Mouse (Mus musculus): ENCODE measurements at regions not wholly inside any gene's neighbourhood (a gene's known extent, or its start where the extent isn't known, plus 50 kb on each side); places are given as distances from the start of the nearest gene placed in this dataset.
"Not testable (repeated sequence)": the region's sequence is repeated elsewhere in the genome, so short reads cannot be mapped to it uniquely, and the experiment has no call there.

DNA sequence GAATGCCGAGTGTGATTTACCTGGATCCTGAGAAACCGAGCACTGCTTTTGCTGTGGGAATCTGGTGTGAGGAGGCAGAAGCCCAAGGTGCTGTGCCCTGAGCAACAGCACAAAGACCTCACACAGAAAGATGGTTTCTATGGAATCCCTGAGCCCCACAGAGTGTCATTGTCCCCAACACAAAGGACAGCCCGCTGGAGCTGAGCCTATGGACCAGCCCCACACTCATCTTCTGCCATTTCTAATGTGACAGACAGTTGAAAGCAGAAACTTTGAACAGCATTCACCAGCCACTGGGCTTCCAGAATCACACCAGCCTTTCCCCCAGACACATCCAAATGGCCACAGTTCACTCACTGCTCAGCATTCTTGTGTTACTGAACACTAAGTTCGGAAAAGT lies 171.5 kb upstream of the A430005L14Rik start:
- DNase-seq (ENCODE audit: low spot score in 2 of 2) = no peak
- intact Hi-C loops (cut with DNase I) = no loop called here

DNA sequence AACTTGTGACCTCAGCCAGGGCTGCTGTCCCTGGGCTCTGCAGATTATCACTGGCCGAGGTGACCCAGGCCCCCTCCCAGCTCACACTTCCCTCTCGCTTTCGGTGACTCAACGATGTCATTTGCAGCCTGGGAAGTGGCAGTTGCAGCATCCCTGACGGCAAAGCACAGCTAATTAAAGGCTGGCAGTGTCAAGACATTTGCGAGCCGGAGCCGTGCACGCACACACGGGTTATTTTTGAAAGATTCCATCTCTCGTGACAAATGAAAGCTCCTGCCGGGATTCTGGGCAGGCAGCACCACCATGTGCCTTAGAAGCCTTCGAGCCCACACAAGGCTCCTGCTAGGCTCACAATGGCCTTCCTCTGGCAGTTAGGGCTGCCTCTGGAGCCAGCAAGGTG lies 164.7 kb upstream of the A430005L14Rik start:
- intact Hi-C loops (cut with DNase I) = no loop called here
- DNase-seq (ENCODE audit: low spot score in 2 of 2) = peak in 1 of 2 experiments; percentile 18

DNA sequence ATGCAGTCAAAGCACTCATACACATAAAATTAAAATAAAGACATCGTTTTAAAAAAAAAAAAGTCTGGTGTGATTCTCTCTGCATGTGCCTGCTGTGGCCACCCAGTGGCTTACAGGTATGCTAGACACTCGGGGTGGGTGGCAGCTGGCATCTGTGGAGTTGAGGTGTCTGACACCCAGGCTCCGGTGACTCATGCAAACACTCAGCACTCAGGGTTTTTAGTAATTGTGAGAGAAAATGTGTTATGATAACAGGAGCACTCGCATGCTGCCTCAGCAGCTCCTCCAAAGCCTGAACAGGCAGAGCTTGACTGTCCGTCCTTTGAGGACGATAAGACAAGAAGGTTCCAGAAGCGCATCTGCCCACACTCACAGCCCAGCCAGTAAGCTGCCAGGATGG lies 159.0 kb upstream of the A430005L14Rik start:
- DNase-seq (ENCODE audit: low spot score in 2 of 2) = peak; percentile 16 to 35
- intact Hi-C loops (cut with DNase I) = no loop called here

DNA sequence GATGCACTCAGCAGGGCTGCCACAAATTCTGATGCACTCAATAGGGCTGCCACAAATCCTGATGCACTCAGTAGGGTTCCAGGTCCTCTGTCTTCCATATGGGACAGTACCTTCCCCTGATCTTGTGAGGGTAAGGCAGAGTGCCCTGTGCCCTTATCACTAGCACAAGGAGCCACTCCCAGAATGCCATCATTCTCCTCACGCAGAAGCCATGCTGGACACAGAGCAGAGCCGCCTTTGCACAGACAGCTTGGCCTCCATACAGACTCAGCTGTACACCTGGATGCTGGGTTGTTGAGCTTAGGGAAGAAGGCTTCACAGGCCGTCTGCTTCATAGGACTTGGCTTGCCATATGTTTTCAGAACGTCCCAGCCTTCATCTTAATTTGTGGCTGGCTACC lies 151.3 kb upstream of the A430005L14Rik start:
- no peak for DNase-seq (ENCODE audit: low spot score in 2 of 2)
- intact Hi-C loops (cut with DNase I) = loop anchor here (5.0 kb wide), 1 partner anchor 137 kb away; no protein-coding TSS in a partner anchor

DNA sequence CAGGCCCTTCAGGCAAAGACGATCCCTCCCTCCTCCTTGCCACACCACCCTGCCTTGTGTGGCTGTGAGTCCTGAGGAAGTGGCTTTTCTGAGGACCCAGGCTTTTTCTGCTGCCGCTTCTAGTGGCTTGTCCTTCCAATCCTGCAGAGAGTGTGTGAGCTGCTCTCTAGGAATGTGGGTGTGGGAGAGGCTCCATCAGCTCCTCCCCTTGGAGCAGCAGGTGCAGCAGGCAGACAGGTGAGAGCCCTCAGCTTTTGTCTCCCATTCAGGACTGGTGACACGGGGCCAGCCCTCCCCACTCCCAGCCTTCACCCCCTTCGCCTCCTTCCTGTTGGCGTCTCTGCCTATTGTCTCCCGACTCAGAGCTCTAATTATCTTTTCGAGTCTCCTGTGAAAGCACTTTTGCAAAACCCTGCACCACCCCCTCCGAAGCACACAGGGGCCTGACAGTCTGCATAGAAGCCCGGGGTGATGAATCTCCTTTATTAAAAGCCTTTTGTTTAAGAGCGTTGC lies 150.8 kb upstream of the A430005L14Rik start:
- peak in 1 of 2 experiments; percentile 23 for DNase-seq (ENCODE audit: low spot score in 2 of 2)
- intact Hi-C loops (cut with DNase I) = loop anchor here (5.0 kb wide), 1 partner anchor 136 kb away; no protein-coding TSS in a partner anchor

DNA sequence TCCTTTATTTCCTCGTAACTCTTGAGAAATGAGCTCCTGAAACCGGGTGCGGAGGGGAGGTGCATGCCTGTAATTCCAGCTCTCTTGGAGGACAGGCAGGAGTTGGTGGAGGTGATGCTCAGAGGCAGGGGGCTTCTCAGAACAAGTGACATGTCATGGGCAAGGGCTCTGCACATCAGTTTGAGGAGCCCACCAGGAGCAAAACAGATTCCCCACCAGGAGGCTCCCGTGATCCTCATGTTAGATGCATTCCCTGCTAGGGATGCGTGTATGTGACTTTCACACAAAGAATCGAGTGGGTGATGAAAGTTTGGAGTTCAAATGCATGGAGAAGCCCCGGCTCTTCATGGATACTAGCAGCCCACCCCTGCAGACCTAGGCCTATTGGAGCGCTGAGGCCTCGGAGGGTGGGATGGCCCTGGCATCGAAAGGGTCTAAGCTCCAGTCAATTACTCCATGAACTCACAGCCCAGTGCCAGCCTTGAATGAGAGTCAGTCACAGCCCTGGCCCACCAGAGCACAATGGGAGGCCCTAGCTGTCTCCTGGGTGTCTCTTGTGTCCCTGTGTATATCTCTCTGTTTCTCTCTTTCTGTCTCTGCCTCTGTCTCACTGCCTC lies 150.1 kb upstream of the A430005L14Rik start:
- intact Hi-C loops (cut with DNase I) = loop anchor here (5.0 kb wide), 1 partner anchor 135 kb away; no protein-coding TSS in a partner anchor
- DNase-seq (ENCODE audit: low spot score in 2 of 2) = peak in 1 of 2 experiments; percentile 20

DNA sequence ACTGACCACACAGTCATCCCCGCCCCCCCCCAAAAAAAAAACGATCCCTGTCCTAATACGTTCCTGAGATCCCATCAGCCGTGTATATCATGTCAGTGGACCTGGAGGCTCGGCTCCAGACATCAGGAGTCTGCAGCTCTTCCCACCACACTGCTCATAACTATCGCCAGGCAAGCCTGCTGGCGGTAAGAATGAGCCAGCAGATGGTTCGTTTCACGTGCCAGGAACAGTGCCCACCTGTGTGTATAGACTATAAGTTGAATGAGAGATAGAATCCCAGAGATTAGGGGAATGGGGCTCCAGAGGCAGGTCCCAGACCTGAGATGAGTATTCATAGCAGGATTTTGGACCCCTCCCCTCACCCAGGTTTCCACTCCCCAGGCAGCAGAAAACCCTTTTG lies 144.2 kb upstream of the A430005L14Rik start:
- DNase-seq (ENCODE audit: low spot score in 2 of 2) = no peak
- intact Hi-C loops (cut with DNase I) = no loop called here

DNA sequence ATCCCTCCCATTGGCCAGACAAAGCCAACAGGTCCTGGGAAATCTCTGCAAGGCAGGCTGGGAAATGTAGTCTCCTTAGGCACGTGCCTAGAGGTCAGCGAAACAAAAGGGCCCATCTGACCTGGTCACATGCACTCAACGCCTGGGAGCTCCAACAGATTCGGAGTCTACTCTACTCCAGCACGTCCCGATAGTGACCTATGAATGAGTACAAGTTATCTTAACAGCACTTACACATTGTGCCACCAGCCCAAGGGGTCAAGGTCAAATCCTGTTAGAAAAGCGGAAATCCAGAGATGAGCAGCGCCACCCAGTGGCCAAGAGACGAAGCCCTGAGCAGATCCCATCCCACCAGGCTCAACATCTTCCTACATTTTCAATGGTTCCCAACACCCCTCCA lies 129.1 kb upstream of the A430005L14Rik start:
- intact Hi-C loops (cut with DNase I) = no loop called here
- DNase-seq (ENCODE audit: low spot score in 2 of 2) = peak in 1 of 2 experiments; percentile 24

DNA sequence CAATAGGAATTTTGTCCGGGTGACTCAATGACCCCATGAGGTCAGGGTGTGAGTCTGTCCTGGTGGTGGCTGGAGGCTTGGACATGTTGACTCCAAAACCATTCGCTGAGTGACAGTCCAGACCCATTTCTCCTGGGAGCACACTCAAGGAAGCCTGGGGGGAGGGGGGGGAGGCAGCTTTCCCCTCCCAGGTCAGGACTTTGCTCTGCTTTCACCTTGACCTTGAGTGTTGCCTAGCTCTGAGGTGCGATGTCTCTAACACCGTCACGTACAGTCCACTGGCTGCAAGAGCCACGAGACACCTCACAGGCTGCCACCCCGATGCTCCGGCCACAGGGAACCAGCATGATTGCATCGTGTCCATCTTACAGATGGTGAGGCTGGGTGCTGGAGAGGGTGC lies 127.3 kb upstream of the A430005L14Rik start:
- DNase-seq (ENCODE audit: low spot score in 2 of 2) = no peak
- intact Hi-C loops (cut with DNase I) = no loop called here

DNA sequence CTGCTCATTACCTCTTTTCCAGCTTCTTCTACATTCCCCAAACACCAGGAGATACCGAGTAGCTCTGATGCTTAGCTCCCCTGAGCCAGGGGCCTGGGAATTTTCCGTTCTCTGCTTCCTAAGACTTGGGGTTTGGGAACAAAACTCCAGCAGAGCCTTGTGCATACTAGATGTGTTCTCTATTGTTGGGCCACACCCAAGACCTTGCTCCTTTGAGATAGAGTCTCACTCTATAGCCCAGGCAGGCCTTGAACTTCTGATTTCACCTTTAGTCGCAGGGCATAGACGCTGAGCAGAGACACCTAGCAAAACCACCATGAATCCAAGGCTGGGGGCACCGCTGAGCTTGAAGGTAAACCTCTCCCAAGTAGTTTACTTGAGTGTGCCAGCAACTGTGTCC lies 126.5 kb upstream of the A430005L14Rik start:
- DNase-seq (ENCODE audit: low spot score in 2 of 2) = no peak
- intact Hi-C loops (cut with DNase I) = no loop called here

DNA sequence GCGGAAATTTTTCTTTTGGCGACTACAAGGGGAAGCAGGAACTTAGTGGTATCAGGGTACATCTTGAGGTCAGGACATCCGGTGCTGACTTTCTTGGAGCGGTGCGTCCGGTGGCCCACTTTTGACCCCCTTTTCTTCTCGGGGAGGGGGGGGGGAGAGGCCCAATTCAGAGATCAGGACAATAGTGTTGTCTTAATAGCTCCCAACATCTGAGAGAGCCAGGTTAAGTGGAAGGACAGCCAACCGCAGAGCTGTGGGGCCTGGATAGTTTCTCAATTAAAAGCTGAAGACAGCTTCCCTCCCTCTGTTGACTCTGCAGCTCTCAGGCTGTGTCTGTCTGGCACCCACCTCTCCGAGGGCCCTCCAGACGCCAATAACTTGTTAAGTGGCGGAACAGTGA lies 125.8 kb upstream of the A430005L14Rik start:
- intact Hi-C loops (cut with DNase I); DNase-seq (ENCODE audit: low spot score in 2 of 2): not testable (repeated sequence)

DNA sequence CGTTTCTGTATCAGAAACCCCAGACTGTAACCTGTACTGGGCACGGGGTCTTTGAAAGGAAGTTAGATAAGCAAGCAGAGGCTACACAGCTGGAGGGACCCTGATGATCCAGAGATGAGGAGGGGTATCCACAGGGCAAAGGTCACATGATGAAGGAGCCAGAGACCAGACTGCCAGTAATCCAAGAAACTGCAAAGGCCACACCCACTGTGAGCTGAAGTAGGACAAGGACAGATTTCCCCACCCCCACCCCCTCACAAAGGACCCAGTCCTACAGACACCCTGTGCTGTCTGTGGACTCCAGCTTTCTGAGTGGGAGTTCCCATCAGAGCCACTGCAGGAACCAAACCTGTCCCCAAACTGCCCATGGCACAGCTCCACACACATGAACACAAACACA lies 124.9 kb upstream of the A430005L14Rik start:
- intact Hi-C loops (cut with DNase I) = no loop called here
- no peak for DNase-seq (ENCODE audit: low spot score in 2 of 2)

DNA sequence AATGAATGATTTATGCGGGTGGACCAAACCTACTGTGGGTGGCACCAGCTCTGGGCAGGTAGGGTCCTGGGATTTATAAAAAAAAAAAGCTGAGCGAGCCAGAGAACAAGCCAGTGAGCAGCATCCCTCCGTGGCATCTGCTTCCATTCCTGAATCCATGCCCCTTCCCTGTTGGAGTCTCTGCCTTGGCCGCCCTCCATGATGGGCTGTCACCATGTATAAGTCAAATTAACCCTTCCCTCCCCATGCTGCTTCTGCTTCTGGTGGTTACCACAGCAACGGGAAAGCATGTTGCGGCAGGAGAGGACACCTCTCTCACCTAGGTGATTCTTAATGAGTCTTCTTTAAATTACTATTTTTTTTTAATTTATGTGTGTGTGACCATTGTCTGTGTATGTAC lies 112.3 kb upstream of the A430005L14Rik start:
- intact Hi-C loops (cut with DNase I) = no loop called here

DNA sequence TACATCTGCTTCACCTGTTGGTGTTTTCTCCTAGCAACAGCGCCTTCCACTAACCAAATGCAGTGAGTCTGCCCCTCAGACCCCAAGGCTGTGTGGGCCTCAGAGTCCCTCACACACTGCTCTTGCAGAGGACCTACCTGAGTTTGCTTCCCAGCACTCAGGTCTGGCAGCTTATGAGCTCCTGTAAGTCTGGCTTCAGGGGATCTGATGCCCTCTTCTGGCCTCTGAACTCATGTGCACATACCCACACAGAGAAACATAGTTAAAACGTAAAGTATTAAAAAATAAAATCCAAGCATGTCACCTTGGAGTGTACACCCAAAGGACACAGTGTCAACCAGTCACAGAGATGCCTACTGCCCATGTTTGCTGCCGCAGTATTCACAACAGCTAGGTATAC lies 108.8 kb upstream of the A430005L14Rik start:
- no peak for DNase-seq (ENCODE audit: low spot score in 2 of 2)
- intact Hi-C loops (cut with DNase I) = no loop called here

More for the DNA sequence above, 112.3 kb upstream of the A430005L14Rik start:
- no peak for DNase-seq (ENCODE audit: low spot score in 2 of 2)

DNA sequence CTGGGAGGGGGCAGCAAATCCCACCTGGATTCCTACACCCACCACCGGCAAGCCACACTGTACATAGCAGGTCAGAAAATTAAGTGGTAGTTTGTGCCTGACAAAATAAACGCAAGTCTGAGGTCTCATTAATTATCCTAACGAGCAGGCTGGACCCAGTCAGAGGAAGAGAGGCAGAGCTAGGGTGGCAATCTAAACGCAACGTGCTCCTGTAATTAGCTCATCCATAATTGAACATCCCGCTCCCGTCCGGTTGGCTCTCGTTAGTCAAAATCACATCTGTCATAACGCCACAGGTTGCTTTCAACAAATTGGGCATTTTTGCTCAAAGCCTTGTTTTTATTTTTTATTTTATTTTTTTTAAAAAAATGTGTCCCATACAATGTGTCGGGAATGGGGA lies 106.9 kb upstream of the A430005L14Rik start:
- intact Hi-C loops (cut with DNase I) = no loop called here
- no peak for DNase-seq (ENCODE audit: low spot score in 2 of 2)

DNA sequence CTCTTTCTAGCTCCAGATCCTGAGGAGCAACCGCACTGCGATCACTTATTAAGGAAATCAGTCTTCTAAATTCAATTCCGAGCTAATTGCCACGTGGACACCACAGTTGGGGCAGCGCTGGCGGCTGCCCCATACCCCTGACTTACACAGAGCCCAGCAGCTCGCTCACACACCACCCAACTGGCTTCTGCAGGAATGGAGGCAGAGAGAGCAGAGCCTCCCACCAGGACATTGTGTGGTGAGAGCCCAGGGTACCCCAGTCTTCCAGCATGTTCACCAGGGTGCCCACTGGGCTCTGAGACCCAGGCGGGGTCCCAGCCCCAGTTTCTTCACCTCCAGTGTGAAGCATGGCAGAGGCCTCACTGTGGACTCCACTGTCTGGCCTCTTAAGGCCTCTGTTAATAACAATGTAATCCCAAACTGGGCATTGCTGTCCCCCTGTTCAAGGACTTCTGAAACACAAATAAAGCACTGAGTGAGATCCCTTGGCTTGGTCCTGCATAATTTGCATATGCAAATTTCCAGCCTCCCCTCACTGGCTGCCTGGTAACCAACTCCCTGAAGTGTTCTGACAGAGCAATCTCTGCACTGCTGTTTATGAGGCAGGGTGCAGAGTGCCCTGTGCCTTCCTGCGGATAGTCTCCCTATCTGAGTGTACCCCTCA lies 102.8 kb upstream of the A430005L14Rik start:
- intact Hi-C loops (cut with DNase I) = no loop called here
- peak; percentile 26 to 51 for DNase-seq (ENCODE audit: low spot score in 2 of 2)

DNA sequence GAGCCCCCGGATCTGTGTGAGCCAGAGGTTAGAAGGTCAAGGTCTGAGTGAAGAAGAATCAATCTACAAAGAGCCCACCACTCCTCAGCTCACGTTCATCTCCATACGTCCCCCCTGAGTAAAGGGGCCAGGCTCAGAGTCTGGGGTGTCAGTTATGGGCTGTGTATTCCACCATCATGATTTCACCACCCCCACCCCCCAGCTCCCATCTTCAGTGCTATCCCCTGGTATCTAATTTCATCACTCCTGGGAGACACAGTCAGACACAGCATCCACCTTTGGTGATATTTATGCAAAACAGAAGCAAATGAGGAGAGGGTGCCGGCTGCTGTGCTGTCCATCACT lies 102.3 kb upstream of the A430005L14Rik start:
- no peak for DNase-seq (ENCODE audit: low spot score in 2 of 2)
- intact Hi-C loops (cut with DNase I) = no loop called here

DNA sequence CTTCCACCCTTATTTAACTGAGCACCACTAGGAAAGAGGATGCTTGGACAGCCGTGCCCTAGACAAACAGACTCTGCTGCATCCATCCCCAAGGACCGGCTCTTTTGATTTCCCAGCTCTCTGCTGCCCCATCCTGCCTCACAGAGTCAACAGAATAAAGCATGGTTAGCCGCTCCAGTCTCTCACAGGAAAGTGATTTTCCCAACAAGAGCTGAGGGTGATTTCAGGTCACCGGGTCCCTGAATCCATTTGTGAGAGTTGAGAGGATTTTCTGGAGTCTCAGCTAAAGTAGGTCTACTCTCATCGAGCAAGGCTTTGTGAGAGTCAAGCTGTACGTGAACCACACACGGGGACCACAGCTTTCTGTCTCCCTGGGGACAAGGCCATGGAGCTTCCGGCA lies 95.6 kb upstream of the A430005L14Rik start:
- intact Hi-C loops (cut with DNase I) = no loop called here
- DNase-seq (ENCODE audit: low spot score in 2 of 2) = no peak

DNA sequence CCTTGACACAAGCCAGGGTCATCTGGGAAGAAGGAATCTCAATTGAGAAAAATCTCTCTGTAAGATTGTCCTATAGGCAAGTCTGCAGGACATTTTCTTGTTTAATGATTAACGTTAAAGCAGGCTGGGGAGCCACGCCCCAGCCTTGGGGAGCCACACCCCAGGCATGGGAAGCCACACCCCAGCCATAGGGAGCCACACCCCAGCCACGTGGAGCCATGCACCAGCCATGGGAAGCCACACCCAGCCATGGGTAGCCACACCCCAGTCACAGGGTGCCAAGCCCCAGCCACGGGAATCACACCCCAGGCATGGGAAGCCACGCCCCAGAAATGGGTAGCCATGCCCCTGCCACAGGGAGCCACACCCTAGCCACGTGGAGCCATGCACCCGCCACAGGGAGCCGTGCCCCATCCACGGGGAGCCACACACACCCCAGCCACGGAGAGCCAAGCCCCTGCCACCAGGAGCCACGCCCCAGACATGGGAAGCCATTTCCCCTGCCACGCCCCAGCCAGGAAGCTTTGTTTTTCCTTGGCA lies 94.8 kb upstream of the A430005L14Rik start:
- intact Hi-C loops (cut with DNase I) = no loop called here
- DNase-seq (ENCODE audit: low spot score in 2 of 2) = no peak

DNA sequence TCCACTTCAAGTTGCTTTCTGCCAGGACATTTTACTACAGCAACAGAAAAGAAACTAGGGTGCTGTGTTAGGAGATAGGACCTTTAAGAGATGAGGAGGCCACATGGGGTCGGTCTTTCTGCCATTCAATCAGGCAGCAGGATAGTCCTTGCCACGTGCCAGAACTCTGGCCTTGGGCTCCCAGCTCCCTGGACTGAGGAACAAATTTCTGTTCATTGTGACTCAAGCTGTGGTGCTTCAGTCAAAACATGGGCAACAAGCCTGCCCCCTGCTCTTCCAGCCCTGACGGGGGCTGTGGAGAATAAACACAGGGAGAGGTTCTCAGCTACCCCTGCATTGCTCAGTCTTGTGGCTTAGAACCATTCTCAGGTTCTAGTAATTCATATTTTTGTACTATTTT lies 84.7 kb upstream of the A430005L14Rik start:
- intact Hi-C loops (cut with DNase I) = no loop called here
- no peak for DNase-seq (ENCODE audit: low spot score in 2 of 2)

DNA sequence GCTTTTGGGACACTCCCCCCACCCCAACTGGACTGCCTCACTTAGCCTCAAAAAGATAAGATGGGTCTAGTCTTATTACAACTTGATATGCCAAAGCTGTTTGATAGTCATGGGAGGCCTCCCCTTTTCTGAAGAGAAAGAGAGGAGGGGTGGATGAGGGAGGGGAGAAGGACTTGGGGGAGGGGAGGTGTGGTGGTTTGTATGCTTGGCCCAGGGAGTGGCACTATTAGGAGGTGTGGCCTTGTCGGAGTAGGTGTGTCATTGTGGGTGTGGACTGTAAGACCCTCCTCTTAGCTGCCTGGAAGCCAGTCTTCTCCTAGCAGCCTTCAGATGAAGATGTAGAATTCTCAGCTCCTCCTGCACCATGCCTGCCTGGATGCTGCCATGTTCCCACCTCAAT lies 82.0 kb upstream of the A430005L14Rik start:
- intact Hi-C loops (cut with DNase I); DNase-seq (ENCODE audit: low spot score in 2 of 2): not testable (repeated sequence)

All from left cerebral cortex, postnatal 14 days (tissue).